Mouse (Mus musculus) C2C12 (cell line): ENCODE measurements around the gene Dctn3.

Experiments used
- CTCF ChIP-seq: IDR thresholded peaks from one replicate; pipeline ENCODE4 v1.5.1; 2011; ENCODE audit not compliant: control insufficient read depth, insufficient read depth, insufficient read length
- FOSL1 ChIP-seq: IDR thresholded peaks from one replicate; pipeline ENCODE4 v1.8.0; 2011; ENCODE audit warnings: mild to moderate bottlenecking, low read length; ENCODE audit not compliant: poor library complexity, insufficient read depth, severe bottlenecking

- no peak for TF ChIP-seq CTCF
- TF ChIP-seq FOSL1, result no peak
Observed at GRCm38 (mm10) chr4:41715082-41715481, 7.9 kb downstream of the Dctn3 start.
